Comparison of ENCODE assay signal across 22 mouse cellular contexts in genomic region chr6:52246916-52247315, GRCm38 (mm10). TPM values are rescaled to one million over a fixed set of nuclear protein-coding genes. Genes with fewer than 3 reads are reported as not detected.
DNase-seq lines count a peak whose midpoint lies in the region; ATAC-seq and TF ChIP-seq lines count a peak whose summit lies in the region.
"Had no signal": no experiment of that assay in that cellular context is flagged by ENCODE, and none has a peak within 500 bp of the region (broad histone marks: within the 10 kb centered on the region; RNA-seq: fewer than 3 reads in every experiment).

No protein-coding gene starts in this region.

- 15% methylated on average over 3 of the region's 3 CpGs for WGBS in kidney, postnatal 0 days
- 6% methylated on average over 3 of the region's 3 CpGs for WGBS in intestine, embryonic 15.5 days
- WGBS in limb, embryonic 15.5 days = 9% methylated on average over 3 of the region's 3 CpGs

- H3K4me2 ChIP-seq in kidney, postnatal 0 days (ENCODE audit: low read length) = peak overlapping the region; percentile 90
- H3K4me2 ChIP-seq in intestine, embryonic 15.5 days (replicated peaks) = peak overlapping the region; percentile 43
- peak overlapping the region; percentile 60 for H3K4me2 ChIP-seq in limb, embryonic 15.5 days
- H3K4me2 ChIP-seq: embryonic facial prominence, embryonic 13.5 days; midbrain, embryonic 13.5 days had no signal

- H3K9ac ChIP-seq in kidney, postnatal 0 days (ENCODE audit: low read depth, low read length) = peak overlapping the region; percentile 93
- peak overlapping the region; percentile 36; the same call in 1 of the 2 replicates for H3K9ac ChIP-seq in intestine, embryonic 15.5 days
- H3K9ac ChIP-seq in limb, embryonic 15.5 days = peak overlapping the region; percentile 89
- H3K9ac ChIP-seq: embryonic facial prominence, embryonic 13.5 days; midbrain, embryonic 13.5 days had no signal

- TF ChIP-seq CTCF in gastrocnemius, adult 2 months (IDR thresholded peaks at IDR 0.05) = no peak
- TF ChIP-seq CTCF in kidney, postnatal 0 days (IDR thresholded peaks at IDR 0.05; ENCODE audit: low read depth) = no peak

- intact Hi-C loops in gastrocnemius, adult 2 months (cut with DNase I) = loop anchor here (5.0 kb wide), 1 partner anchor 1075 kb away; no protein-coding TSS in a partner anchor
- intact Hi-C loops in gastrocnemius, postnatal 14 days (cut with DNase I; ENCODE audit: low total_unique reads) = no loop called here

- DNase-seq in gastrocnemius, adult 2 months = no peak
- DNase-seq in gastrocnemius, postnatal 14 days = no peak
- no peak for DNase-seq in kidney, postnatal 0 days (ENCODE audit: low spot score)
- DNase-seq in kidney, adult 8-10 months = no peak
- DNase-seq in spleen, adult 18-20 months = no peak
- DNase-seq in adrenal gland, postnatal 14 days = no peak
- DNase-seq: adrenal gland, adult 8-10 months; cerebellum, adult 8-10 months; heart, postnatal 14 days; lung, adult 2 months had no signal

- peak overlapping the region; percentile 77 for H3K4me3 ChIP-seq in gastrocnemius, adult 2 months
- peak overlapping the region; percentile 72 for H3K4me3 ChIP-seq in kidney, postnatal 0 days (replicated peaks; ENCODE audit: low read depth, low read length)
- H3K4me3 ChIP-seq in intestine, embryonic 15.5 days (replicated peaks) = peak overlapping the region; percentile 28; the same call in 1 of the 2 replicates
- peak overlapping the region; percentile 64 for H3K4me3 ChIP-seq in limb, embryonic 15.5 days
- H3K4me3 ChIP-seq: embryonic facial prominence, embryonic 13.5 days; forebrain, embryonic 10.5 days; layer of hippocampus, adult 2 months; midbrain, embryonic 13.5 days had no signal

- peaks cover 10% of the 10 kb centered on the region; the same call in 1 of the 2 replicates for H3K27me3 ChIP-seq in kidney, postnatal 0 days (ENCODE audit: insufficient read depth, low read length)
- peaks cover 93% of the 10 kb centered on the region for H3K27me3 ChIP-seq in intestine, embryonic 15.5 days (replicated peaks)
- H3K27me3 ChIP-seq in limb, embryonic 15.5 days = 0 out of 2 replicates have a peak, but pooled peaks cover 15% of the 10 kb centered on the region

- peaks cover 13% of the 10 kb centered on the region for H3K4me1 ChIP-seq in kidney, postnatal 0 days (replicated peaks; ENCODE audit: insufficient read depth, low read length)
- H3K4me1 ChIP-seq in intestine, embryonic 15.5 days (replicated peaks) = 0 out of 2 replicates have a peak, but pooled peaks cover 18% of the 10 kb centered on the region
- H3K4me1 ChIP-seq in limb, embryonic 15.5 days = peaks cover 32% of the 10 kb centered on the region
- H3K4me1 ChIP-seq: midbrain, embryonic 13.5 days had no signal

- no peaks in the 10 kb centered on the region for H3K9me3 ChIP-seq in kidney, postnatal 0 days (replicated peaks; ENCODE audit: low read length)
- no peaks in the 10 kb centered on the region for H3K9me3 ChIP-seq in intestine, embryonic 15.5 days
- H3K9me3 ChIP-seq in limb, embryonic 15.5 days = no peaks in the 10 kb centered on the region
- H3K9me3 ChIP-seq: embryonic facial prominence, embryonic 13.5 days; forebrain, embryonic 10.5 days; midbrain, embryonic 13.5 days had no signal

- H3K36me3 ChIP-seq in kidney, postnatal 0 days (ENCODE audit: insufficient read depth, low read length) = no peaks in the 10 kb centered on the region
- no peaks in the 10 kb centered on the region for H3K36me3 ChIP-seq in intestine, embryonic 15.5 days
- H3K36me3 ChIP-seq in limb, embryonic 15.5 days = no peaks in the 10 kb centered on the region
- H3K36me3 ChIP-seq: embryonic facial prominence, embryonic 13.5 days; forebrain, embryonic 10.5 days; midbrain, embryonic 13.5 days had no signal

- no peak for ATAC-seq in kidney, postnatal 0 days (replicated peaks; ENCODE audit: low FRiP score, low read depth)
- no peak for ATAC-seq in intestine, embryonic 15.5 days
- no peak for ATAC-seq in limb, embryonic 15.5 days (ENCODE audit: insufficient number of reproducible peaks, low FRiP score, low TSS enrichment, low read depth)
- ATAC-seq: hindbrain, embryonic 16.5 days; midbrain, embryonic 13.5 days had no signal

- H3K27ac ChIP-seq in gastrocnemius, adult 2 months = peak overlapping the region; percentile 86
- H3K27ac ChIP-seq in kidney, postnatal 0 days = peak overlapping the region; percentile 88
- H3K27ac ChIP-seq in intestine, embryonic 15.5 days = no peak overlapping the region
- H3K27ac ChIP-seq in limb, embryonic 15.5 days = peak overlapping the region; percentile 96
- H3K27ac ChIP-seq: embryonic facial prominence, embryonic 13.5 days; forebrain, embryonic 10.5 days; layer of hippocampus, adult 2 months; macrophage; midbrain, embryonic 13.5 days had no signal

RNA-seq across cellular contexts. Expression of gene Hoxa11, which starts 1.3 kb away (rescaled TPM):
- total RNA-seq in gastrocnemius, adult 2 months (2021) = 1 to 10 TPM; 1.0 to 4.3 TPM
- 1 to 10 TPM; 1.5 to 4.0 TPM for total RNA-seq in gastrocnemius, postnatal 14 days (2021)
- 24.7 and 27.7 TPM in 2 replicates for polyA plus RNA-seq in kidney, postnatal 0 days (2015; fragmentation: Nextera tagmentation; extraction: Ambion mirVana)
- 2.0 and 3.3 TPM in 2 replicates for polyA plus RNA-seq in intestine, embryonic 15.5 days (2015; fragmentation: Nextera tagmentation; extraction: Ambion mirVana)
- polyA plus RNA-seq in limb, embryonic 15.5 days (2015; fragmentation: Nextera tagmentation; extraction: Ambion mirVana) = 23.3 and 33.4 TPM in 2 replicates
- not detected in 2 replicates for total RNA-seq in adrenal gland, postnatal 14 days (2021)
- total RNA-seq: adrenal gland, adult 8-10 months; heart, postnatal 14 days; layer of hippocampus, adult 2 months; left cerebral cortex, adult 18-20 months; liver, adult 2 months had no signal
- polyA plus RNA-seq: cortical plate, adult 2 months; embryonic facial prominence, embryonic 13.5 days; forebrain, embryonic 10.5 days; hindbrain, embryonic 16.5 days; liver, adult 2 months; lung, adult 2 months; macrophage; midbrain, embryonic 13.5 days; stomach, embryonic 16.5 days had no signal

RNA-seq across cellular contexts. Expression of gene Hoxa10, which starts 6.3 kb away (rescaled TPM):
- total RNA-seq in gastrocnemius, adult 2 months (2021) = 10 to 100 TPM; 17.4 to 17.7 TPM
- total RNA-seq in gastrocnemius, postnatal 14 days (2021) = 10 to 100 TPM; 16.3 to 22.7 TPM
- polyA plus RNA-seq in kidney, postnatal 0 days (2015; fragmentation: Nextera tagmentation; extraction: Ambion mirVana) = 175 and 183 TPM in 2 replicates
- 11.4 and 20.2 TPM in 2 replicates for polyA plus RNA-seq in intestine, embryonic 15.5 days (2015; fragmentation: Nextera tagmentation; extraction: Ambion mirVana)
- polyA plus RNA-seq in limb, embryonic 15.5 days (2015; fragmentation: Nextera tagmentation; extraction: Ambion mirVana) = 86.8 and 108 TPM in 2 replicates
- total RNA-seq in adrenal gland, postnatal 14 days (2021) = 0.15 and 0.68 TPM in 2 replicates
- total RNA-seq: heart, postnatal 14 days; layer of hippocampus, adult 2 months; left cerebral cortex, adult 18-20 months; liver, adult 2 months had no signal
- polyA plus RNA-seq: cortical plate, adult 2 months; forebrain, embryonic 10.5 days; hindbrain, embryonic 16.5 days; liver, adult 2 months; lung, adult 2 months; macrophage; midbrain, embryonic 13.5 days had no signal

RNA-seq across cellular contexts. Expression of gene Hoxa13, which starts 13.8 kb away (rescaled TPM):
- 1 to 10 TPM; 1.5 to 3.8 TPM for total RNA-seq in gastrocnemius, adult 2 months (2021)
- 1 to 10 TPM in 1 of 2 experiments, under 1 TPM in 1; 0.24 to 1.7 TPM for total RNA-seq in gastrocnemius, postnatal 14 days (2021)
- not detected in 2 replicates for polyA plus RNA-seq in kidney, postnatal 0 days (2015; fragmentation: Nextera tagmentation; extraction: Ambion mirVana)
- polyA plus RNA-seq in intestine, embryonic 15.5 days (2015; fragmentation: Nextera tagmentation; extraction: Ambion mirVana) = 0.59 and 0.61 TPM in 2 replicates
- 11.0 and 17.4 TPM in 2 replicates for polyA plus RNA-seq in limb, embryonic 15.5 days (2015; fragmentation: Nextera tagmentation; extraction: Ambion mirVana)
- total RNA-seq in adrenal gland, postnatal 14 days (2021) = not detected in 2 replicates
- total RNA-seq: adrenal gland, adult 8-10 months; heart, postnatal 14 days; layer of hippocampus, adult 2 months; left cerebral cortex, adult 18-20 months; liver, adult 2 months had no signal
- polyA plus RNA-seq: cortical plate, adult 2 months; embryonic facial prominence, embryonic 13.5 days; forebrain, embryonic 10.5 days; hindbrain, embryonic 16.5 days; liver, adult 2 months; lung, adult 2 months; macrophage; midbrain, embryonic 13.5 days; stomach, embryonic 16.5 days had no signal

RNA-seq across cellular contexts. Expression of gene Hoxa9, which starts 16.0 kb away (rescaled TPM):
- total RNA-seq in gastrocnemius, adult 2 months (2021) = 1 to 10 TPM; 7.5 to 8.8 TPM
- 1 to 10 TPM; 7.8 to 8.3 TPM for total RNA-seq in gastrocnemius, postnatal 14 days (2021)
- 57.3 and 57.8 TPM in 2 replicates for polyA plus RNA-seq in kidney, postnatal 0 days (2015; fragmentation: Nextera tagmentation; extraction: Ambion mirVana)
- polyA plus RNA-seq in intestine, embryonic 15.5 days (2015; fragmentation: Nextera tagmentation; extraction: Ambion mirVana) = 5.3 and 6.3 TPM in 2 replicates
- polyA plus RNA-seq in limb, embryonic 15.5 days (2015; fragmentation: Nextera tagmentation; extraction: Ambion mirVana) = 30.8 and 34.0 TPM in 2 replicates
- total RNA-seq in adrenal gland, postnatal 14 days (2021) = 1.8 and 3.5 TPM in 2 replicates
- total RNA-seq: heart, postnatal 14 days; layer of hippocampus, adult 2 months; left cerebral cortex, adult 18-20 months; liver, adult 2 months had no signal
- polyA plus RNA-seq: cortical plate, adult 2 months; embryonic facial prominence, embryonic 13.5 days; forebrain, embryonic 10.5 days; lung, adult 2 months; midbrain, embryonic 13.5 days had no signal

RNA-seq across cellular contexts. Expression of gene Hoxa7, which starts 25.3 kb away (rescaled TPM):
- 1 to 10 TPM; 4.7 to 5.0 TPM for total RNA-seq in gastrocnemius, adult 2 months (2021)
- 1 to 10 TPM; 6.3 to 7.3 TPM for total RNA-seq in gastrocnemius, postnatal 14 days (2021)
- 29.7 and 31.7 TPM in 2 replicates for polyA plus RNA-seq in kidney, postnatal 0 days (2015; fragmentation: Nextera tagmentation; extraction: Ambion mirVana)
- 7.5 and 9.4 TPM in 2 replicates for polyA plus RNA-seq in intestine, embryonic 15.5 days (2015; fragmentation: Nextera tagmentation; extraction: Ambion mirVana)
- polyA plus RNA-seq in limb, embryonic 15.5 days (2015; fragmentation: Nextera tagmentation; extraction: Ambion mirVana) = 12.0 and 12.9 TPM in 2 replicates
- total RNA-seq in adrenal gland, postnatal 14 days (2021) = 20.9 and 22.2 TPM in 2 replicates
- total RNA-seq: layer of hippocampus, adult 2 months; left cerebral cortex, adult 18-20 months; liver, adult 2 months had no signal
- polyA plus RNA-seq: cortical plate, adult 2 months; embryonic facial prominence, embryonic 13.5 days; forebrain, embryonic 10.5 days; midbrain, embryonic 13.5 days had no signal

Comparison
In these comparisons a context has a peak if more than half of its experiments do, and no peak if none do; other contexts are left out.
1. H3K9ac ChIP-seq: peak in every context shown above with its lines; median percentile 93 in kidney, postnatal 0 days; 89 in limb, embryonic 15.5 days; 36 in intestine, embryonic 15.5 days.
2. RNA of gene Hoxa10, which starts 6.3 kb away (total RNA-seq): 16.3 to 22.7 TPM in gastrocnemius, postnatal 14 days and 17.4 to 17.7 TPM in gastrocnemius, adult 2 months; 0.15 to 0.68 TPM in adrenal gland, postnatal 14 days; every median in the first group is over 10 times any median in the second.
3. Peak in every context shown above with its lines, with median percentiles within 50 percentile points of each other: H3K4me3 ChIP-seq and H3K4me2 ChIP-seq.